Mouse (Mus musculus) stomach, embryonic 16.5 days (tissue): ENCODE results near the gene Dhx37. TPM values are rescaled to one million over a fixed set of nuclear protein-coding genes. Genes with fewer than 3 reads are reported as not detected.
"Not testable (repeated sequence)": the region's sequence is repeated elsewhere in the genome, so short reads cannot be mapped to it uniquely, and the experiment has no call there.

Experiments used
- ATAC-seq: fragments of 200-750 bp; cut with Nextera tagmentation; 2 replicates; pipeline ENCODE4 v1.8.0; 2017; ENCODE audit warnings: moderate number of reproducible peaks, moderate TSS enrichment; ENCODE audit not compliant: insufficient read depth, low FRiP score
- H3K27ac ChIP-seq: fragments of 300-500 bp; sonication (generic); 2 replicates; pipeline ENCODE4 v1.5.1; 2014; ENCODE audit warnings: low read length
- H3K27me3 ChIP-seq: fragments of 300-500 bp; sonication (generic); 2 replicates; pipeline ENCODE4 v1.6.1; 2014; ENCODE audit warnings: low read length, control low read depth, mixed read lengths; ENCODE audit not compliant: control insufficient read depth, insufficient read depth
- H3K36me3 ChIP-seq: fragments of 300-500 bp; sonication (generic); 2 replicates; pipeline ENCODE4 v1.6.1; 2014; ENCODE audit warnings: low read length; ENCODE audit not compliant: control insufficient read depth, insufficient read depth
- H3K4me1 ChIP-seq: fragments of 300-500 bp; sonication (generic); 2 replicates; pipeline ENCODE4 v1.6.1; 2014; ENCODE audit warnings: low read length, control low read depth, mixed read lengths; ENCODE audit not compliant: control insufficient read depth, insufficient read depth
- H3K4me2 ChIP-seq: fragments of 300-500 bp; sonication (generic); 2 replicates; pipeline ENCODE4 v1.6.1; 2014; ENCODE audit warnings: low read depth, low read length, mixed read lengths
- H3K4me3 ChIP-seq: fragments of 300-500 bp; sonication (generic); replicated peaks from 2 replicates; pipeline ENCODE4 v1.5.1; 2014; ENCODE audit warnings: mild to moderate bottlenecking, low read length
- H3K9ac ChIP-seq: fragments of 300-500 bp; sonication (generic); 2 replicates; pipeline ENCODE4 v1.6.1; 2014; ENCODE audit warnings: low read length
- H3K9me3 ChIP-seq: fragments of 300-500 bp; sonication (generic); replicated peaks from 2 replicates; pipeline ENCODE4 v1.6.1; 2016; ENCODE audit warnings: low read length, control low read depth; ENCODE audit not compliant: control insufficient read depth
- WGBS: fragments of 180-500 bp; shearing (Covaris S2); extraction: QIAGEN DNeasy Blood & Tissue Kit; methylation state at CpG from one replicate; pipeline ENCODE4 v1.1.7; 2014; 5-methylcytosine and 5-hydroxymethylcytosine counted together
- polyA plus RNA-seq: library from polyadenylated mRNA; unstranded; fragments of >200 nt; fragmentation: Nextera tagmentation; extraction: Ambion mirVana; gene quantifications from 2 replicates; pipeline ENCODE4 v1.2.1, GENCODE M21; 2015

The Dhx37 gene
- polyA plus RNA-seq, 1 experiment from 2014 or later: 8.4 TPM

DNA sequence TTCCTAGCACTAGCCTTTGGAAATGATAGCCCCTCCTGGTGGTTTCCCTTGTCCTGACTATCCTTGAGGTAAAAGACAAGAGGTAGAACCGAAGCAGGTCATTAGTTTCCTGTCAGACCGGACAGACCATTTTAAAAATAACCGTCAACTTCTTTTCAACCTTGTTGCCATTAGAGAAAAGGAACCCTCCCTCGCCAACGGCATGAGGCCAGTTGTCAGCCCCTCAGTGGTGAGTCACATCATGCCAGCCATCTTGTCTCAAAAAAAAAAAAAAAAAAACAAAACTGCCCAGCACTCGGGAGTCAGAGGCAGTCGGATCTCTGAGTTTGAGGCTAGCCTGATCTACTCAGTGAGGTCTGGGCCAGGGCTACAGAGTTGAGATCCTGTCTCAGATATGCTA lies 33.0 kb downstream of the Dhx37 start:
- H3K4me1 ChIP-seq: no peaks in the 10 kb centered on the region
- H3K27me3 ChIP-seq: no peaks in the 10 kb centered on the region
- H3K9ac ChIP-seq: no peak overlapping the region
- WGBS: 39% methylated on average over 7 of the region's 7 CpGs
- no peak overlapping the region for H3K27ac ChIP-seq
- H3K36me3 ChIP-seq: no peaks in the 10 kb centered on the region
- ATAC-seq: no peak
- H3K4me3 ChIP-seq: no peak overlapping the region
- H3K4me2 ChIP-seq: no peak overlapping the region
- no peaks in the 10 kb centered on the region for H3K9me3 ChIP-seq

DNA sequence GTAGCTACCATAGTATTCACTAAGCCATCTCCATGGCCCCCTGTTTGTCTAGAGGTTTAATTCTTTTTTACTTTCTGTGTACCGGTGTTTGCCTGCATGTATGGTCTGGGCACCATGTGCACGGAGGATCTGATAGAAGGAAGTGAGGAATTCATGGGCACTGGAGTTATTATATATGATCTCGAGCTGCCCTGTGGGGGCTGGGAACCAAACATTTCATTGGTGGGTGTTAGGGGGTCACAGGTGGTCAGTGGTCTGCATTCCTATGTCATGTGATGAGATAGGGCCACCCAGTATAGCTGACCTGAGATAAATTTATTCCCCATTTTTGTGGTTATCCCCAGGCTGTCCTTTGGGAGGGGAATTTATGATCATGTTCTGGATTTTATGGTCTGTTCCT lies 38.9 kb downstream of the Dhx37 start:
- Histone ChIP-seq H3K4me2 (peak overlapping the region; percentile 51), H3K27me3 (no peaks in the 10 kb centered on the region), H3K9ac (peak overlapping the region; percentile 69), H3K36me3 (no peaks in the 10 kb centered on the region), H3K27ac (peak overlapping the region; percentile 98), H3K4me3 (0 out of 2 replicates have a peak overlapping the region, but pooled peaks have one; percentile 40), H3K4me1 (peaks cover 24% of the 10 kb centered on the region), H3K9me3 (no peaks in the 10 kb centered on the region)
- WGBS: 23% methylated on average over 3 of the region's 3 CpGs
- no peak for ATAC-seq

DNA sequence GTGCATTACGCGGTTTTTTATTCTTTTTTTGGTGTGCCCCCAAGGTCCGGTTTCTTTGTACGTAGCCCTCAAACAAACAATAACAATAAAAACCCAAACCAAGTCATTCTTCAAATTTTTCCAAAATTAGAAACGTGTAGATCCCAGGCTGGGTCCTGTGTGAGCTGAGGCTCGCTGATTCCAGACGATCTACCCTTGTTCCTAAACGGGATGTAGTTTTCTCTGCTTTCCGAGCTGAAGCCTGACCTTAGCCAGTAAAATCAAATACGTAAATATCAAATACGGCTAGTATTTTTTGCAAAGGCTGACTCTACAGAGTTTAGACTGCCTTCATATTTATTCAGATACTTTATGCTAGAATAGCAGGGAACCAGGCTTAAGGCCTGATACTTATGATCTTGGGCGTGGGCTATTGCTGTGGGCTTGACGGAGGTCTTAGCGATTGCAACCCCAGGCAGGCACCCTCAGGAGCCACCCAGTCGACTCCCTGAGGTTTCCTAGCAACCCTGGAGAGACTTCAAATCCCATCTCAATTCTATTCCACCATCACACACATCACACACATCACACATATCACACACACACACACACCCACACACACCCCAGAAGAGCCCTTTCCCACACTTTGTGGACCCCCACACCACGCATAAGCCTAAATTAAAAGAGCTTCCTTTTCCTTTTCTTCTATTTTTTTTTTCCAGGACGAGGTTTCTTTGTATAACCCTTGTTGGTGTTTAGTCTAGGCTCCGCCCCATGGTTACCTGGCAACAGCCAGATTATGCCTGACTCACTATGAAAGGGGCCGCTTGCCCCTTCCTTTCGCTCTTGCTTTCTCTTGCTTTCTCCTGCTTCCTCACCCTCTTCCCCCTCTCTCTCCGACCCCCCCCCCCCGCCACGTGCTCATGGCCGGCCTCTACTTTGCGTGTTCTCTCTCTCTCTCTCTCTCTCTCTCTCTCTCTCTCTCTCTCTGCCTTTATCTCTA lies 40.0 kb downstream of the Dhx37 start:
- Histone ChIP-seq H3K4me2 (peak overlapping the region; percentile 51), H3K4me3 (peak overlapping the region; percentile 40), H3K36me3 (no peaks in the 10 kb centered on the region), H3K27me3 (no peaks in the 10 kb centered on the region), H3K9ac (peak overlapping the region; percentile 69), H3K9me3 (no peaks in the 10 kb centered on the region), H3K4me1 (peaks cover 24% of the 10 kb centered on the region), H3K27ac (peak overlapping the region; percentile 98)
- 8% methylated on average over 22 of the region's 25 CpGs for WGBS
- ATAC-seq: peak; percentile 58; the same call in 1 of the 2 replicates

DNA sequence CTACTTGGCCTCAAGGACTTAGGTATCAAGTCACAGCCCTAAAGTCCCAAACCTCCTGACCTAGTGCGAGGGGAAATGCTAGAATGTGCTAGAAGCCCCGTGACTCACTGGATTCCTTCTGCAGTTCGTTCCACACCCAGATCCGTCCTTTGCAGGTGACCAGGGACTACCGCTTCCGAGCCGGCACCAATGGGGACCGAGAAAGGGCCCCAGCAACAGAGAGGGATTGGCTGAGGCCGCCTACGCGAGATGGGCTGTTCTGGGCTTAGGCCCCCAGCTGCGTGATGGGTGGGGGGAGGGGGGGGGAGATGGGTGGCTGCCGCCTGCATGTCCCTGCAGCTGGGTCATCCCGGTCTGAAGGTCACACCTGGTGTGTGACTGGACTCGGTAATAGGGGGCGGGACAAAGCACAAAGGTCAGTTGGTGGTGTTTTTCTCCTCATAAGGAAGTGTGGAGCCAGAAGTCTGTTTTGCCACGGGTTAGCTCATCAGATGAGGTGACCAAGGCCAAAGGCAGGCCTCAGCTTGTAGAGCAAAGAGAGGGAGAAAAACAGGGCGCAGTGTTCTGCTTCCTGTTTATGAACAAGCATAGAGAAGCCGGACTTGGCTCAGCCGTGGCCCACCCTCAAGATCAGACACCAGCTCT lies 40.8 kb downstream of the Dhx37 start:
- peak overlapping the region; percentile 51 for H3K4me2 ChIP-seq
- peak overlapping the region; percentile 40 for H3K4me3 ChIP-seq
- H3K9me3 ChIP-seq: no peaks in the 10 kb centered on the region
- ATAC-seq: peak; percentile 95
- peak overlapping the region; percentile 69 for H3K9ac ChIP-seq
- peaks cover 29% of the 10 kb centered on the region for H3K4me1 ChIP-seq
- H3K27ac ChIP-seq: peak overlapping the region; percentile 98
- H3K36me3 ChIP-seq: no peaks in the 10 kb centered on the region
- under 1% methylated on average over 20 of the region's 20 CpGs for WGBS
- H3K27me3 ChIP-seq: no peaks in the 10 kb centered on the region

DNA sequence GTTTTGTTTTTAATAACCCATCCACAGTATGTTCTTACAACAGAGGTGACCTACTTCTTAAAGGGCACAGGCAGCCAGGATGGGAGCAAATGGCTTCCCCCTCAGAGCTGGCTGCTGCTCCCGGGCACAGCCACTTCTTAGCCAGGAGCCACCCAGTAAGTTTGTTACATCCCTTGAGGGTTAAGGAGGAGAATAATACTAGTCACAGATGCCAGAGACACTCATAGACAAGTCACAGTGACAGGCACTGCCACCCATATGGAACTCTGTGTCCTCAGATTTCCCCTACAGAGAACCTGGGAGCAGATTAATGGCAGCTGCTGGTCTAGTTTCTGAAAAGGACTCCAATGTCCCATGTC lies 41.3 kb downstream of the Dhx37 start:
- H3K4me3 ChIP-seq: peak overlapping the region; percentile 27
- H3K9ac ChIP-seq: peak overlapping the region; percentile 69
- 0 out of 2 replicates have a peak, but pooled peaks have one; percentile 0 for ATAC-seq

DNA sequence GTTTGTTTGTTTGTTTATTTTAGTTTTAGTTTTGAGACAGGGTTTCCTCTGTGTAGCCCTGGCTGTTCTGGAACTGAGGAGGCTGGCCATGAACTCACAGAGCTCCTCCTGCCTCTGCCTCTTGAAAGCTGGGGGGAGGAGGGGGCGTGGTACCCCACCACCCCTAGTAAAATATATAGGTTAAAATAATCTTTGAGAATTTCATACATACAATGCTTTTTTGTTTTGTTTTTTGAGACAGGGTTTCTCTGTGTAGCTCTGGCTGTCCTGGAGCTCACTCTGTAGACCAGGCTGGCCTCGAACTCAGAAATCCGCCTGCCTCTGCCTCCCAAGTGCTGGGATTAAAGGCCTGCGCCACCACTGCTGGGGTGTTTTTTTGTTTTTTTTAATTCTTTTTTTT lies 41.7 kb downstream of the Dhx37 start:
- not testable (repeated sequence) for H3K27me3 ChIP-seq, H3K36me3 ChIP-seq, ATAC-seq, H3K9me3 ChIP-seq, H3K4me2 ChIP-seq, H3K4me3 ChIP-seq, H3K9ac ChIP-seq
- Histone ChIP-seq H3K4me1 (peaks cover 29% of the 10 kb centered on the region), H3K27ac (peak overlapping the region; percentile 98)
- WGBS: 88% methylated on average over 4 of the region's 4 CpGs

More for the DNA sequence above, 41.3 kb downstream of the Dhx37 start:
- WGBS: 47% methylated on average over 1 of the region's 1 CpGs
- H3K4me1 ChIP-seq: peaks cover 29% of the 10 kb centered on the region
- no peaks in the 10 kb centered on the region for H3K36me3 ChIP-seq
- no peaks in the 10 kb centered on the region for H3K9me3 ChIP-seq
- peak overlapping the region; percentile 98 for H3K27ac ChIP-seq
- H3K4me2 ChIP-seq: peak overlapping the region; percentile 51
- H3K27me3 ChIP-seq: no peaks in the 10 kb centered on the region

DNA sequence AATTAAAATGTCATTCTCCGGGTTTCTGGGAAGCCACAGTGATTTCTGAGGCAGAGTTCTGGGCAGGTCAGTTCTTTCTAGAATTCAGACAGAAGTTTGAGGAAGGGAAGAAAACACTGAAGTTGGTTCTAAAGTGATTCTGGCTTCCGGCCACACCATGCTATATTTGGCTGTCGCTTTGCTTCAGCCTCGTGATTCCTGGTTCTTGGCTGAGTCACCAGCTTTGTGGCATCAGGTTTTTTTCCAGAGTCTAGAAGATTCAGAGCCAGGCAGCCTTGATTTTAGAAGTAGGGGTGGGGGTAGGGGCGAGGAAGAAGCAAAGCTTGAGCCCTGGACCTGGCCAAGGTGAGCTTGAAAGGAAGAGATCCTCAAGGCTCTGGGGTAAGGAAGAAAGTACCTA lies 42.3 kb downstream of the Dhx37 start:
- Histone ChIP-seq H3K4me2 (no peak overlapping the region), H3K4me3 (no peak overlapping the region), H3K27ac (peak overlapping the region; percentile 98), H3K36me3 (no peaks in the 10 kb centered on the region), H3K9ac (no peak overlapping the region), H3K9me3 (no peaks in the 10 kb centered on the region), H3K4me1 (peaks cover 29% of the 10 kb centered on the region), H3K27me3 (no peaks in the 10 kb centered on the region)
- 53% methylated on average over 5 of the region's 5 CpGs for WGBS
- no peak for ATAC-seq

DNA sequence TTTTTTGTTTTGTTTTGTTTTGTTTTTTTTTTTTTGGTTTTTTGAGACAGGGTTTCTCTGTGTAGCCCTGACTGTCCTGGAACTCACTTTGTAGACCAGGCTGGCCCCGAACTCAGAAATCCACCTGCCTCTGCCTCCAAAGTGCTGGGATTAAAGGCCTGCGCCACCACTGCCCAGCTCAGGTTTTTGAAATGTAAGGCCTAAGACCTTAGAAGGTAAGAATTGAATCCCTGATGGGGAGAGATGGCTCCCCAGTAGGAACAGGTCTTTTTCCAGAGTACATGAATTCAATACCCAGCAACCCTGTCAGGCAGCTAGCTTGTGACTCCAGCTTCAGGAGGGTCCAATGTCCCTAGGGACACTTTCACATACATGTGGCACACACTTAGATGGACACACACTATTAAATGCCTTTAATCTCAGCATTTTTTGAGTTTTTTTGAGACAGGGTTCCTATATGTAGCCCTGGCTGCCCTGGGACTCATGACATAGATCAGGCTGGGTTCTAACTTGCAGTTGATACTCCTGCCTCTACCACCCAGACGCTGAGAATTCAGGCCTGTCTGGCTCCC lies 42.9 kb downstream of the Dhx37 start:
- ATAC-seq: no peak
- peaks cover 29% of the 10 kb centered on the region for H3K4me1 ChIP-seq
- peak overlapping the region; percentile 8; the same call in 1 of the 2 replicates for H3K9ac ChIP-seq
- no peaks in the 10 kb centered on the region for H3K27me3 ChIP-seq
- H3K4me2 ChIP-seq: no peak overlapping the region
- H3K4me3 ChIP-seq: no peak overlapping the region
- H3K36me3 ChIP-seq: 0 out of 2 replicates have a peak, but pooled peaks cover under 1% of the 10 kb centered on the region
- 83% methylated on average over 3 of the region's 3 CpGs for whole genome bisulfite sequencing
- peak overlapping the region; percentile 98 for H3K27ac ChIP-seq
- no peaks in the 10 kb centered on the region for H3K9me3 ChIP-seq
